Mouse (Mus musculus) kidney, embryonic 16.5 days (tissue): Measurements from ENCODE around the gene Keap1. TPM values are rescaled to one million over a fixed set of nuclear protein-coding genes. Genes with fewer than 3 reads are reported as not detected.

ENCODE experiments used
- ATAC-seq: fragments of 200-750 bp; cut with Nextera tagmentation; 2 replicates; pipeline ENCODE4 v1.8.0; 2017; ENCODE audit warnings: moderate TSS enrichment; ENCODE audit not compliant: low FRiP score, low TSS enrichment
- H3K27ac ChIP-seq: fragments of 300-500 bp; sonication (generic); 2 replicates; pipeline ENCODE4 v1.5.1; 2014; ENCODE audit warnings: low read length
- H3K27me3 ChIP-seq: fragments of 300-500 bp; sonication (generic); 2 replicates; pipeline ENCODE4 v1.6.1; 2014; ENCODE audit warnings: low read length, control low read depth, mixed read lengths; ENCODE audit not compliant: insufficient read depth
- H3K36me3 ChIP-seq: fragments of 300-500 bp; sonication (generic); 2 replicates; pipeline ENCODE4 v1.6.1; 2014; ENCODE audit warnings: low read length, control low read depth, mixed read lengths; ENCODE audit not compliant: insufficient read depth
- H3K4me1 ChIP-seq: fragments of 300-500 bp; sonication (generic); 2 replicates; pipeline ENCODE4 v1.6.1; 2014; ENCODE audit warnings: low read length, control low read depth, mixed read lengths; ENCODE audit not compliant: insufficient read depth
- H3K4me2 ChIP-seq: fragments of 300-500 bp; sonication (generic); replicated peaks from 2 replicates; pipeline ENCODE4 v1.6.1; 2014; ENCODE audit warnings: low read depth, low read length
- H3K4me3 ChIP-seq: fragments of 300-500 bp; sonication (generic); 2 replicates; pipeline ENCODE4 v1.5.1; 2014; ENCODE audit warnings: mild to moderate bottlenecking, low read length
- H3K9ac ChIP-seq: fragments of 300-500 bp; sonication (generic); replicated peaks from 2 replicates; pipeline ENCODE4 v1.6.1; 2014; ENCODE audit warnings: low read length
- H3K9me3 ChIP-seq: fragments of 300-500 bp; sonication (generic); 2 replicates; pipeline ENCODE4 v1.6.1; 2016; ENCODE audit warnings: low read length, control low read depth
- WGBS: fragments of 180-500 bp; shearing (Covaris S2); extraction: QIAGEN DNeasy Blood & Tissue Kit; methylation state at CpG from one replicate; pipeline ENCODE4 v1.1.7; 2014; 5-methylcytosine and 5-hydroxymethylcytosine counted together
- polyA plus RNA-seq: library from polyadenylated mRNA; unstranded; fragments of >200 nt; fragmentation: Nextera tagmentation; extraction: Ambion mirVana; gene quantifications from 2 replicates; pipeline ENCODE4 v1.2.1, GENCODE M21; 2015

Gene Keap1
- polyA plus RNA-seq, 1 experiment from 2014 or later, result 68.1 TPM

- no peak overlapping the region for H3K27ac ChIP-seq
- no peak for ATAC-seq
- no peak overlapping the region for H3K4me3 ChIP-seq
- H3K4me2 ChIP-seq, result no peak overlapping the region
- no peaks in the 10 kb centered on the region for H3K9me3 ChIP-seq
- 74% methylated on average over 3 of the region's 3 CpGs for WGBS
- peaks cover 6% of the 10 kb centered on the region; the same call in 1 of the 2 replicates for H3K36me3 ChIP-seq
- no peaks in the 10 kb centered on the region for H3K4me1 ChIP-seq
- no peaks in the 10 kb centered on the region for H3K27me3 ChIP-seq
- no peak overlapping the region for H3K9ac ChIP-seq
These were observed 48.5 kb downstream of the Keap1 start for GRCm38 (mm10) chr9:21190670-21191069.

DNA sequence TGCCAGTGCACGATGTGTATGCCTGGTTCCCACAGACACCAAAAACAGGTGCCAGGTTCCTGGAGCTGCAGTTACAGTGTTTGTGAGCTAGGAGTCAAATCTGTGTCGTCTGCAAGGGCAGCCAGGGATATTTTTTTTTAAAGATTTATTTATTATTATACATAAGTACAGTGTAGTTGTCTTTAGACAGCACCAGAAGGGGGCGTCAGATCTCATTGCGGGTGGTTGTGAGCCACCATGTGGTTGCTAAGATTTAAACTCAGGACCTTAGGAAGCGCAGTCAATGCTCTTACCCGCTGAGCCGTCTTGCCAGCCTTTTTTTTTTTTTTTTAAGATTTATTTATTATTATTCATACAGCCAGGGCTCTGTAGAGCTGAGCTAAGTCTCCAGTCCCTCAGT, 49.3 kb downstream of the Keap1 start:
- Histone ChIP-seq H3K4me2 (no peak overlapping the region), H3K4me3 (no peak overlapping the region), H3K27ac (no peak overlapping the region), H3K4me1 (peaks cover 6% of the 10 kb centered on the region), H3K27me3 (no peaks in the 10 kb centered on the region), H3K36me3 (peaks cover 6% of the 10 kb centered on the region; the same call in 1 of the 2 replicates), H3K9me3 (no peaks in the 10 kb centered on the region), H3K9ac (no peak overlapping the region)
- ATAC-seq, result no peak
- 51% methylated on average over 7 of the region's 7 CpGs for WGBS

- Histone ChIP-seq H3K27me3 (no peaks in the 10 kb centered on the region), H3K27ac (no peak overlapping the region), H3K9me3 (no peaks in the 10 kb centered on the region), H3K4me2 (no peak overlapping the region), H3K36me3 (no peaks in the 10 kb centered on the region), H3K9ac (no peak overlapping the region), H3K4me1 (peaks cover 29% of the 10 kb centered on the region), H3K4me3 (no peak overlapping the region)
- WGBS, result 84% methylated on average over 5 of the region's 5 CpGs
- ATAC-seq, result no peak
These were observed 53.7 kb downstream of the Keap1 start for GRCm38 (mm10) chr9:21185436-21185835.

DNA sequence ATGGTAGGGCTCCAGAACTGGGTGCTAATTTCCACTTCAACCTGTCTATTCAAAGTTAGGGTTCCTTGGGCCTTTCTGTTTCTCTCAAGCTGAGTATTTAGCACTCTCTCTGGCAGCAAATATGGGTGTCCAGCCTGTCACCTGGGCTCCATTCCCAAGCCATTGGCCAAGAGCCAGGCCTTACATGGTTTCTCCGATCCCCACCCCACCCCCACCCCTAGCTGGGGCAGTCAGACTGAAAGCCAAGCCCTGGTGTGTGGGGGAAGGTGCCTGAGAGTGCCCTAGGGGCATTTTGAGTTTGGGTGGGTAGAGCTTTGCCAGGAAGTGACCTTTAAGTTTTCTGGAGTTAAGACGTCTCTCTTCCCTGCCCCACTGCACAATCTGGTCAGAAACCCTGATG, 54.4 kb downstream of the Keap1 start:
- Histone ChIP-seq H3K36me3 (no peaks in the 10 kb centered on the region), H3K4me2 (peak overlapping the region; percentile 63), H3K9me3 (no peaks in the 10 kb centered on the region), H3K9ac (no peak overlapping the region), H3K4me1 (peaks cover 29% of the 10 kb centered on the region), H3K27me3 (no peaks in the 10 kb centered on the region), H3K27ac (no peak overlapping the region), H3K4me3 (peak overlapping the region; percentile 45; the same call in 1 of the 2 replicates)
- WGBS, result 19% methylated on average over 2 of the region's 2 CpGs
- no peak for ATAC-seq

DNA sequence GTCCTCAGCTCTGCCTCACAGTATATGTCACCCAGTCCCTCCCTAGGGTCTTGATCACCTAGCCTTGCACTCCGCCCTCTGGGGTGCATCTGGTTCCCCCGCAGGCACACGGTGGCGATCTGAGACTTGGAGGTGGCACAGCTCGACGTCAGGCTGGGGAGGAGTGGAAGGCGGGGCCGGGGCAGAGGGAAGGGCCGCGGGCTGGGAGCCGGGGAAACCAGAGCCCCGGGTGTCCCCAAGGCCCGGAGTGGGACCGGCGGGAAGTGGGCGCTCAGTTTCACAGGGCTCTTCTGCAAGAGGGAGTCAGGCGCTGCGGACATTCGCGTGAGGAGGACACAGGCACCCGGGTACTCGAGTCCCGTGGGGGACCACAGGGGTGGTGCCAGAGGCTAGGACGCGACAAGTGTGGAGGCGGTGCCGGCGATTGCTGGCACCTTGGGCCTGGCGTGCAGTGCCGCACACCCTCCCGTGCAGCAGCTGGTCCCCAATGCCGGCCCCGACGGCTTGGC, 55.2 kb downstream of the Keap1 start:
- Histone ChIP-seq H3K4me2 (peak overlapping the region; percentile 63), H3K9ac (peak overlapping the region; percentile 59), H3K27ac (no peak overlapping the region), H3K36me3 (no peaks in the 10 kb centered on the region), H3K4me1 (peaks cover 29% of the 10 kb centered on the region), H3K9me3 (no peaks in the 10 kb centered on the region), H3K27me3 (no peaks in the 10 kb centered on the region), H3K4me3 (peak overlapping the region; percentile 45)
- peak; percentile 41 for ATAC-seq
- 6% methylated on average over 34 of the region's 34 CpGs for WGBS

DNA sequence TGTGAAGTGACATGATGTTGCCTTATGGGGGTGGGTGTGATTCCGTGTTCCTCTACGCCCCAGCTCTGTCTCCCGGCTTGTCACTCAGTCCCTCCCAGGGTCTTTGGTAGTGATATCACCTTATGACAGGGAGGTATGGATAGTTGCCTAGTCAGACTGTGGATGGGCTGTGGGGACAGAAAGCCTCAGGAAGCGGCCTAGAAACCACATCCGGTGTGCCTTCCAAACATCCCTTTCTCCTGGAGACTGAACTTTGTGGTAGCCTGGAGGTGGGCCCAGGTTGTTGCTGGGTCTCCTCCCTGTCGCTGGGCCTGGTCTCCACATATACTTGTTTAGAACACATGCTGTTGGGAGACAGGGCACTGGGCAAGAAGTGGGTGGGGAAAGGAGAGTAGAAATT, 55.7 kb downstream of the Keap1 start:
- no peaks in the 10 kb centered on the region for H3K27me3 ChIP-seq
- H3K27ac ChIP-seq, result no peak overlapping the region
- 82% methylated on average over 6 of the region's 6 CpGs for WGBS
- ATAC-seq, result no peak
- H3K4me2 ChIP-seq, result peak overlapping the region; percentile 63; the same call in 1 of the 2 replicates
- H3K9me3 ChIP-seq, result no peaks in the 10 kb centered on the region
- no peak overlapping the region for H3K4me3 ChIP-seq
- peak overlapping the region; percentile 59; the same call in 1 of the 2 replicates for H3K9ac ChIP-seq
- H3K36me3 ChIP-seq, result no peaks in the 10 kb centered on the region
- peaks cover 29% of the 10 kb centered on the region for H3K4me1 ChIP-seq

GRCm38 (mm10) chr9:21181421-21182220, 57.5 kb downstream of the Keap1 start:
- Histone ChIP-seq H3K4me2 (peak overlapping the region; percentile 70), H3K36me3 (no peaks in the 10 kb centered on the region), H3K9ac (peak overlapping the region; percentile 73), H3K27ac (peak overlapping the region; percentile 13; the same call in 1 of the 2 replicates), H3K4me1 (peaks cover 29% of the 10 kb centered on the region), H3K4me3 (peak overlapping the region; percentile 54), H3K27me3 (no peaks in the 10 kb centered on the region), H3K9me3 (no peaks in the 10 kb centered on the region)
- 7% methylated on average over 44 of the region's 48 CpGs for WGBS
- ATAC-seq, result peak; percentile 73

DNA sequence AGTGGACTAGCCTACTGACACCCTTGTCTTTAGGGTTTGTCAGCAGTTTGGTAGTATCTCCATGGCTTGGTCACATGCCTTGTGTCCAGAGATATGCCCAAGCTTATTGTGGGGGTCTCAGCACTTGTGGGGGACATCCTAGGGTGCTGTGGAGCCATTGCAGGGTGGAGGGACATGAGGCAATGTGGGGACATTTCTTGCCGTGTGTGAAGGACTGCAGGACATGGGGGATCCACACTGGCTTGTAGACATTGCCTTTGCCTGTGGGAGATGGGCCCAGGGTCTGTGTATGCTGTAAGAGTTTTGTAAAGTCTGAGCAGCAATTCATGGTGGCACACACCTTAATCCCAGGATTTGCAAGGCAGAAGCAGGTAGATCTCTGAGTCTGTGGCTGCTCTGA, 58.3 kb downstream of the Keap1 start:
- Histone ChIP-seq H3K4me2 (no peak overlapping the region), H3K27ac (0 out of 2 replicates have a peak overlapping the region, but pooled peaks have one; percentile 22), H3K4me3 (no peak overlapping the region), H3K9me3 (no peaks in the 10 kb centered on the region), H3K27me3 (no peaks in the 10 kb centered on the region), H3K4me1 (peaks cover 29% of the 10 kb centered on the region), H3K9ac (0 out of 2 replicates have a peak overlapping the region, but pooled peaks have one; percentile 73), H3K36me3 (no peaks in the 10 kb centered on the region)
- no peak for ATAC-seq
- 62% methylated on average over 1 of the region's 1 CpGs for WGBS

DNA sequence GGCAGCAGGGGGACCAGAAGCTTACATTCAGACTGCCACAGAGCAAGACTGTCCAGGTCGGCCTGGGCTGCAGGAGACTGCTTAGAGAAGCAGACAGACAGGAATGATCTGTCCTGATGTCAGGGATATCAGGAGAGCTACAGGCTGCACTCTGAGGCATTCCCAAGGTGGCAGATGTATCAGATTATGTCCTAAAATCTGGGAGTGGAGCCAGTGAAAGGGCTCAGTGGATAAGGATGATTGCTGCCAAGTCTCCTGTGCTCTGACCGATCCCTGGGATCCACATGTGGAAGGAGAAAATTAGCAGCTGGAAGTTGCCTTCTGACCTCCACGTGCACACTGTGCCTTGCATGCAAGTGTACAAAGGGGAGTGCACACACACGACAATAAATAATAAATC, 58.8 kb downstream of the Keap1 start:
- H3K4me3 ChIP-seq, result no peak overlapping the region
- no peaks in the 10 kb centered on the region for H3K36me3 ChIP-seq
- 44% methylated on average over 4 of the region's 4 CpGs for WGBS
- no peaks in the 10 kb centered on the region for H3K9me3 ChIP-seq
- no peaks in the 10 kb centered on the region for H3K27me3 ChIP-seq
- H3K4me1 ChIP-seq, result peaks cover 28% of the 10 kb centered on the region
- no peak overlapping the region for H3K27ac ChIP-seq
- ATAC-seq, result no peak
- no peak overlapping the region for H3K4me2 ChIP-seq
- H3K9ac ChIP-seq, result no peak overlapping the region
